Mouse (Mus musculus) heart, postnatal 14 days (tissue): ENCODE data around the gene Pak3. TPM values are rescaled to one million over a fixed set of nuclear protein-coding genes. Genes with fewer than 3 reads are reported as not detected.
"Not testable (repeated sequence)": the region's sequence is repeated elsewhere in the genome, so short reads cannot be mapped to it uniquely, and the experiment has no call there.

ENCODE experiments used
- DNase-seq, 2 experiments: peaks; one replicate each; pipeline ENCODE4 v3.0.0; 2021 to 2022
- intact Hi-C: fragments of 180-260 bp; cut with DNase I; formaldehyde crosslinking; loops from one replicate; pipeline ENCODE4 v1.15.1; 2025
- long read RNA-seq, 2 experiments: library from polyadenylated mRNA; stranded (forward); transcript quantifications; one replicate each; pipeline ENCODE4 v2.0.0; 2021
- total RNA-seq, 2 experiments: library from RNA; stranded (reverse); gene quantifications; 2 replicates each; pipeline ENCODE4 v1.2.3; 2021

The Pak3 gene
- total RNA-seq = 1 to 10 TPM in 1 of 2 experiments, under 1 TPM in 1; 0.98 to 1.8 TPM
- long read RNA-seq, experiment 1 = 0 reads
- long read RNA-seq, experiment 2, partial matches to known transcripts = 0 of 2 reads
- long read RNA-seq, experiment 2, other reads (novel, unspliced or antisense) = 2 of 2 reads

DNA sequence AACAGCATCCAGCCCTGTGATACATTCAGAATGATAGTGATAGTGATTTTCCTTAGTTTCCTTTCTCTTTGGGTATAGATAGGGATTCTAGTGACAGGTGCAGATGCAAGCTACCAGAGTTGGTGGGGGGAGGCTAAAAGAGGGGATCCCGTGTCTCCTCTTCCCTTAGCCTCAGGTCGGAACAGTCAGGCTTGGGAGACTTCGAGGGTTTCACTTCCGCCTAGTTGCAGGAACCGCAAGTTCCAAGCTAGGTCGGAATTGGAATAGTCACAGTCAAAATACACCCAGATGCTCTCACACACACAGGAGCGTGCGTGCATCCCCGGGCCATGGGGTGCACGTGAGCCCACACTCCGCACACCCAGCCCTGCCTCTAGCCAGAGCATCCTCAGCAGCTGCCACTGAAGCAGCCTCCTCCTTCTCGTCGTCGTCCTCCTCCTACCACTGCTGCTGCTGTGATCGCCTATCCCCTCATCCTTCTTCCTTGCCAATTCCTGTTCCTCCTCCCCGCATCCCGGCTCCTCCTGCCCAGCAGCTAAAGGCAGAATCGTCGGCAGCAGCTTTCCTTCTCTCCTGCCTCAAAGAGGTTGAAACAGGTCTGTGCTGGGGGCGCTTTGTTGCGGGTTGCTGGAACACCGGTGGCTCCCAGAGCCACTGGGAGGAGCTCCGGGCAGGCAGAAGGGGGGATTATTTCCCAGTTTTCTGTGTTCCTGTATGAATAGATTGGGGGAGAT is at the start of gene Pak3:
Gene Pak3 (plus strand): TSS at position 424 of the 734 bp plus-strand sequence.
- DNase-seq = peak in 1 of 2 experiments; percentile 2
- intact Hi-C loops = no loop called here

DNA sequence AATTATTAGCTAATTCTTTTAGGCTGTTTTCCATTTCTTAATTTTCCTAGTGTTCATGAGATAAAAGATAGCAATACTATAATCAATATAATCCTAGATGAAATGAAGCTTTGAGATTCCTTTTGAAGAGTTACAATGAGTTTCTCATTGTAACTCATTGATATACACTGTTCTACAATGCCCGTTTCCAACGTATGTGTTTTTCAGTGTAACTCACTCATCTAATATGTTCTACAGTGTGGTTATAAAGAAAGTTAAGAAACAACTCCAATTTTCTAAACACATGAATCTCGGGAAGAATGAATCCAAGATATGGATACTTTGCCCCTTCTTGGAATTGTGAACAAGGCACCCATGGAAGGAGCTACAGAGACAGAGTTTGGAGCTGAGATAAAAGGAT is 35.5 kb upstream of the Pak3 start:
- peak; percentile 99 to 100 for DNase-seq
- intact Hi-C loops = no loop called here

DNA sequence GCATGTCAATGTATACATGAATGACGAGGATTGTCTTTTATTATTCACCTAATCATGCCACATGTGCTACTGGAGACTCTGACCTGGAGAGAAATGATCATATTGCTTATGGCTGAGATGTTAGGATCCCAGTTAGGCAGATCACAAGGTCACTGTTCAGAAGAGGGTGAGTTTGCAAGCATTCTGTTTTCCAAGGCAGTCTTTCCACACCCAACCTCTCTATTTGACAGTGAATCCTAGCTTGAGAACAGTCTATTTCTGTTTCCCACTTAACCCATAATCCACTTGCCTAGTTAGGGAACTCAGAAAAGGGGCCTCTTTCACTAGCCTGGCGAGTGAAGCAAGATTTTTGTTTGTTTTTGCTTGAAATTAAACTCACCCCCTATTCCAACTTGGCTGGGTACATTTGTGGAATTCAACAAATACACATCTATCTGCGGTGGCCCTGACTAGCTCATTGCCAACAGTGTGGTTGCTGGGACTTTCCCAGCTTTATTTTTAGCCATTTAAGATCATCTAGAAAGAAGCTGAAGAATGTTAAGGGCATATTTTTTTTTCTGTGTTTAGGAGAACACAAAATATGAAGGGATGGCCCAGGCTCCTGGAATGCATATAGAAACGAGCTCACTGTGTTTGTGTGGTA is 17.2 kb upstream of the Pak3 start:
- intact Hi-C loops = no loop called here
- peak in 1 of 2 experiments; percentile 1 for DNase-seq

DNA sequence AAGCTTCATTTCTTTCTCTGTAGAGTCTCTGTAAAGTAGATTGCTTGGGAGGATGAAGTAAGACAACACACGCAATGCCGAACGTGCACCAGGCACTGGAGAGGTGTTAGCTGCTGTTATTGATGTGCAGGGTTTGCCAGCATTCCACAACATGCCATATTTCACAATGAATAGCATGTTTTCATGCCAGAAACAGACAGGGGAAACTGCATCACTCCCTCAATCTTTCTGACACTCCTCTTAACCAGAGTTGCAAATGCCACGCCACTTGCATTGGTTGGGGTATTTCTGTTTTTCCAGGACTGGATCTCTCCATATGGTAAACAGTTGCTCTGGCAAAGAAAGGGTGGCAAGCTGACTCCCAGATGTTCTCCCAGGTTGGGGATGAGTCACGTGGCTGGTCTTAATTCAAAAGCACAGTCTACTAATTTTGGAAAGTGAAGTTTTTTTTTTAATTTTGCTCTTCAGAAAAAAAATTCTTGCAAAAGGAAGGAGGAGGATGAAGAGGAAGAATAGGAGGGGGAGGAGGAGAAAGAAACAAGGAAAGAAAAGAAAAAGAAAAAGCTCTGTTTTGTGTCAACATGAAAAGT is 16.5 kb upstream of the Pak3 start:
- intact Hi-C loops = no loop called here
- peak in 1 of 2 experiments; percentile 0 for DNase-seq

DNA sequence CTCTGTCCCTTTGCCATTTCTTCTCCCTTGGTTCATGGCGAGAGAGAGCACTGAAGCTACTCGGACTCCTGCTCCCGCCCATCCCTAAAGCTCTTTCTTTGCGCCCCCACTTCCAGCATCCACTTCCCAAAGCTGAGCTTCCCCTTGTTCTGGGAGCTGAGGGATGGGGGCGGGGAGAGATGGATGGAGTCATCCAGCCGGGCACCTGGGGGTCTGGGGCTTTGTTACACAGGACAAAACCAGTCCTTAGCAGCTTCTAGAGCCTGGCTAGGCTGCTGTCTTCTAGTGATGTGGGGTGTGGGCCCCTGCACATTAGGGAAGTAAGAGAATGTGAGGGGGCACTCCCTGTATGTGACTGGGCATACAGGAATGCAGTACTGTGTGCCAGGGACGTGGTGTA is 526 bp downstream of the Pak3 start:
- intact Hi-C loops = no loop called here
- DNase-seq = no peak

DNA sequence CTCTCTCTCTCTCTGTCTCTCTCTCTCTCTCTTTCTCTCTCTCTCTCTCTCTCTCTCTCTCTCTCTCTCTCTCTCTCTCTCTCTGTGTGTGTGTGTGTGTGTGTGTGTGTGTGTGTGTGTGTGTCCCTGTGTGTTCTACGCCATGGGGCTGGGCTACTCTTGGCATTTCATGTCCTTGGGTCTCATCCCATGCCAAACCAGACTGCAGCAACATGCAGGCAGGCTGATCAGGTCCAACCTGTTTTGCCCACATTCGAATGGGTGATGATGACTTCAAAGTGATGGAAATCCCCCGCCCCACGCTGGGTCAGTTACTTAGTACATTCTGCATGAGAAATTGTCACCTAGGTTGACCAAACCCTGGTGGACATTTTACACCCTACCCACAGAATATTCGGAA is 1.1 kb downstream of the Pak3 start:
- intact Hi-C loops, DNase-seq: not testable (repeated sequence)

DNA sequence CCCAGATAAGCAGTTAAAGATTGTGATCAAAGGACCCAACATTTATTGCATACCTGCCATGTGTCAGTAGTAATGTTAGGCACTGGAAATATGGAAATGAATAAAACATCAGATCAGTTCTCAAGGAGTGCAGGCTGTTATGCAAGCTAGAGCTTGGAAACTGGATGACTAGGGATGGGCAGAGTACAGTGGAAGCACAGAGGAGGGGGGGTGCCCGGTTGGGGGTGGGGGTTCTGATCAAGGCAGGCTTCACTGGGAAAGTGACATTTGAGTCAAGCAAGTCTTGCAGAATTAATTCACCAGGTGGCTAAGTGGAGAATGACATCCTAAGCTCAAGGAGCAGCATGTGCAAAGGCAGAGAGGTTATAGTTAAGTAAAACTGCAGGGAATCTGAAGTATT is 1.8 kb downstream of the Pak3 start:
- intact Hi-C loops = no loop called here
- no peak for DNase-seq

DNA sequence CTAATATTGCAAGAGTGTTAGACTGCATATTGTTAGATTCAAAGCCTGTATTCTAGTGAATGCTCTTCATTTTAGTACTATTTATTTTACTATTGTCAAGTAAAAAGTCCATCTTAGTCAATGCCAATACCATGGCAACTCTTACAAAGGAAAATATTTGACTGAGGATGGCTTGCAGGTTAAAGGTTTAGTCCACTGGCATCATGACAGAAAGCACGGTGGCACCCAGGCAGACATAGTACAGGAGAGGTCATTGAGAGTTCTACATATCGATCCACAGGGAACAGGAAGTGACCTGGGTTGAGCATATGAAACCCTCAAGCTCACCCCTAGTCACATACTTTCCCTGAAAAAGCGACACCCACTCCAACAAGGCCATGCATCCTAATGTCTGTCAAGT is 13.9 kb downstream of the Pak3 start:
- DNase-seq = no peak
- intact Hi-C loops = no loop called here

DNA sequence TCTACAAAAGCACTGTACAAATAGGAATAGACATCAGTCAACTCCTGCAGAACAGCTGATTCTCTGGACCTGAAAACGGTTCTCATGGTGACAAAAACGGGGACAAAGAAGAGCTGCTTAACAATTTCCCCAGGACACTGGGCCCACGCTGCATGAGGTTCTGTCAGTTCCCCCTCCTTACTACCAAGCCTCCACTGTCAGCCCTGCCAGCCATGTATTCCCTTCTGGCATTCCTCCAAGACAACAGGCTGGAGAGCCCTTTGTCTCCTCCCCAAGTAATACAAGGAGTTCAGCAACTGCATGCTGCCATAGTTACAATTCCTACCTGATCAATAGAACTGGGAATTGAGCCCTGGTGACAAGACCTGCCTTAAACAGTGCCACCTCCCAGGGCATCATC is 15.2 kb downstream of the Pak3 start:
- no peak for DNase-seq
- intact Hi-C loops = no loop called here

DNA sequence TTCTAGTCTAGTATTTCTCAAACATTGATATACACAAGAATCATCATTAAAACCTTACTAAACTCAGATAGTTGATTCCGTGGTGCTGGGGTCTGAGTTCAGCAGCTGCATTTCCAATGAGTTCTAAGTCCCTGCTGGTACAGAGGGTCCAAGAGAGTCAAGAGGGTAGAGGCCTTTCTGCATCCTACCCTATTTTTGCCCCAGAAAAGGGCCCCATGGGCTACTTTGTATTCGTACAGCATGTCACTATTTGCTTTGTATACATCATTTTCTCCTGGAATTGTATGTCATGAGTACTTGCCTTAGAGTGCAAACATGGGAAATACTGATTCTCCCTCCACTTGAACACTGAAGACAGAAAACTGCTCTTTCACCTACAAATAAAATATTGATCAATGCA is 24.4 kb downstream of the Pak3 start:
- intact Hi-C loops = no loop called here
- no peak for DNase-seq

DNA sequence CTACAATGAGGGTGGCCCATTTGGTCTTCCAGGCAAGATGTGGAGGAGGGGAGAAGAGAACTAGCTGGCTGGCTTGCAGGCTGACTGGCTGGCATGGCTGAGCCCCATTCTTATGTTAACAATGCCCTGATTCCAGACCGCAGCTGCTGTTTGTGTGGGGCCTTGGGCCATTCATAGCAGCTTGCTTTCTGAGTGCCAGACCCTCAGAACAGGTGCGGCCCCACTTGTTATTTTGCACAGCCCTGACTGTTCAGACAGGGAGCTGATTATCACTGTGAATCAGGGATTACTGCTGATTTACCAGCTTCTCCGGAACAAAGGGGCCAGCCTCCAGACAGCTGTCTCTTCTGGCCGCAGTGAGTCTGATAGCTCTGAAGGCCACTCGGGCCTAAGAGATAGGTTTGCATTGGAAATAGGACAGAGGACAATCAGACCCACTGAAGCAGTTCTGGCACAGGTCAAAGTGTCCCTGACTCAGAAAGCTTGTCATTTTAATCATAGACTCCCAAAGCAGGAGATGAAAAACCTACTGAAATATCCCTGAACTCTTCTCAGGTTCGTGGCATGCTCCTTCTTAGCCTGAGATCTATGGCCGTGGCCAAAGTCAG is 24.9 kb downstream of the Pak3 start:
- intact Hi-C loops = no loop called here
- no peak for DNase-seq

DNA sequence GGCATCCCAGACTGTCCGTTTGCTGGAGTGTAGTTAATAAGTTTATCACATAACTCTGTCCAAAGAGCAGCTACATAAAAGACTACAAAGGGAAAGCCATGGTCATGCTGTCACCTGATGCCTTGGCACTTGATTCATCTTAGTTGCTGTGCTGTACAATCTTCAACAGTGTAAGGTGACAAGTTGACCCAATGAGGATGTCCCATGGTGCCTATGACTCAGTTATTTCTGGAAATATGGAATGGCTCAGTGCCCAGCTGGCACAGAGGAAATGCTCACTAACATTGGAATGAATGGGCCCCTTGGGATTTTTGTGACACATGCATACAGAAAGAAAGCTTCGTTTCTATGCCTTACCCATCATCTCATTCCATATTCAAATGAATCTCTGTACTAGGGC is 55.3 kb downstream of the Pak3 start:
- intact Hi-C loops = no loop called here
- no peak for DNase-seq

DNA sequence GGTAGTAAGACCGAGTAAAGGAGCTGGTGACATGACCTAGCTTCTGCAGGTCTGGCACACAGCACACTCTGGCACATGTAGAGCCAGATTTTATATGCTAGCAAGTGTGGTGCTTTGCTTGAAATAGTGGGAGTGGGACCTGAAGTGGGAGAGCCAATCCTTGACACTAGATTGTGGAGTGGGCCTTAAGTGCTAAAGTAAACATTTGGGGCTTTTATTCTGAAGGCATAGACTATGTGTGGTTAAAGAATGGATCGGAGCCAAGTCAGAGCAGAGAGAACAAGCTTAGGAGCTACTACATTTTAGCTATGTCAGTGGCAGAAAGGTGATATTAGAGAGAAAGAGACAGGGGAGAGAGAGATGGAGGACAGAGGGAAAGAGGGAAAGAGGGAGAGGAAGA is 61.5 kb downstream of the Pak3 start:
- intact Hi-C loops = no loop called here
- no peak for DNase-seq

DNA sequence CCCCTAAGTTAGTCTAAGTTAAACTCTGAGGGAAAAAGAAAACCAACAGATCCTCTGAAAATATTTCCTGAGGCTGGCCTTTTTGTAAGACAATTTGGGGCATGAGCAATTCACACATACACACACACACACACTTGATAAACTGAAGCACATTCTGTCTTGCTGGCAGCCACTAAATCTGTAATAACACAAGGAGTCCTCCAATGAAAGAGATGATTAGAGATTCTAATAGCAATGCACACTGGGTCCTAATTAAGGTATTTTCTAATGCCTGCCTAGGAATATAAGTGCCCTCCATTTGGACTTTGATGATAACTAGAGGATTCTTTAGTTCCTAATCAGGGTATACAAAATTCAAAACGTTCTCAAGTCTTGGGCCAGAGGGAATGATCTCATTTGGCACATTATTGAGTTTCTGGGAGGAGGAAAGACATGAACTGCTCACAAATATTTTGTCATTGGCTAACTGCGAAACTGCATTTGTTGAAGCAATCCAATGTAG is 62.1 kb downstream of the Pak3 start:
- intact Hi-C loops = no loop called here
- DNase-seq = no peak

DNA sequence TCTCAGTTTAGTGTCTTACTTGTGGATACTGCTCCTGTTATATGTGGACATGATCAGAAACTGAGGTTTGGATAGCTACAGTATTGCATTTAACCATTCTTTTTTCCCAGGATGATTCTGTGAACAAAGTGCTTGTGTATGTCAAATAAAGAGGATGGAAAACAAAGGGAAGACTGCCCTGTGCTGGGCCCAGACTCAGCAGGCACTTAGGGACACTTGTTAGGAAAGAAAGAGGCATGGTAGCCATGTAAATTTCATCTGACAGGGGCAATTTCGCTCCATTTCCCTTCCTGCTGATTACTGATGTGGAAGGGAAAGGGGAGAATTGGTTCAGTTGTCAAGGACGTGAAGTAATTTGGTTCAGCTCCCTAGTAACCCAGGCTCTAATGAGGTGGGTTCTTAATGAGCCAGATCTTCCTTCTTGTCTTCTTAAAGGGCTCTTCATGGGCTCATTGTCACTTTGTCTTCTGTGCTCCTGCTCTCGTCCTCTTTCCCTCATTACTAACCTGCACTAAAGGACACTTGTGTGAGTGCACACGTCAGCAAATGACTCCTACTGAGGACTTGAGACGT is 88.6 kb downstream of the Pak3 start:
- intact Hi-C loops = no loop called here
- no peak for DNase-seq

DNA sequence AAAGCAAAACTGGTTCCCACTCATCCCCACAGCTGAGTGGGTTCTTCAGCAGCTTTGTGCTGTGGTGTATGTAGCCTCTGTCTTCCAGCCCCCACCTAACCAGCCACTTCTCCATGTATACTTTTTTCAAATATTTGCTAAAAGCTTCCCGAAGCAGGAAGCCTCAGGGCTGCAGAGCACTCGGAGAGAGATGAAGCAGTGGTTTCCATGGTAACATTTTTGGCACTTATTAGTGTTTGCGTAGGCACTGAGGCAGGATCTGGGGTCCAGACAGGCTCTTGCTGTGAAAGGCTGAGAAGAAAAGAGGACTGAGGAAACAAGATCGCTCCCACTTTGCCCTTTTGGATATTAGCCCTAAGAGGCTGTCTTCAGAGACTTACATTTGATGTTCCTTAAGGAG is 100.3 kb downstream of the Pak3 start:
- no peak for DNase-seq
- intact Hi-C loops = no loop called here

DNA sequence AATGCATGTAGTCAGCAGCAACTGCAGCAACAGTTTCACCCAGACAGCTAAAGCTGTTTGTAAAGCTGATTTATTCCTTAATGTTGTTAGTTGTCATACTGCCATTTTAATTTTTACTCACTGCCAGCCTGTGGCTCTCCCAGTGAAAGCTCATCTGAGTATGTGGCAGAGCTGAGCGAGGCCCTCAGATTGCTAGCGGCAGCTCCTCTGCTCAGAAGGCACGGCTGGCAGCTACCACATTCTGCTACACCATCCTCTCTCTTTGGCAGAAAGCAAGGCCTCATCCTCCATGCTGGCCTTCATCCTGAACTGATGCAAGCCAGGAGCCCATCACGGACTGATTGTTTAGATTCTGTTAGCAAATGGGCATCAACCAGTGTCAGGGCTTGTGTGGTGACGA is 109.4 kb downstream of the Pak3 start:
- intact Hi-C loops = no loop called here
- DNase-seq = no peak

DNA sequence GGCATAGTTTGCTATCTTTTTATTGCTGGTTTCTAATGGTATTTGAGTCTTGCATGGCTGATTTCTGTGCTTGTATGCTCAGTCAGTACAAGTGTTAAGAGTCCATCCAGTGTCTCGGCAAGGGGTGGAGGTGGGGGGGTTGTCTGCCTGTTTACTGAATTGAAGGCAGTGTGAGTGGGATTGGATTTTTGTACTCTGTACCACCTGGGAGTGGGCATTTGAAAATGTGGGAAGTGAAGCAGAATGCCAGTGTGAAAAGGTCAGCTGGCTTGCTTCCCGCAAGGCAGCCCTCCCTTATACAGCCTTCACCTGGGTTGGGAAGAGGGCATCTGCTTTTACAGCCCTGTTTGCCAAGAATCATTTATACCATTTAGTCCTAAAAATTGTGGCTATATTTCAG is 125.5 kb downstream of the Pak3 start:
- DNase-seq = no peak
- intact Hi-C loops = no loop called here

DNA sequence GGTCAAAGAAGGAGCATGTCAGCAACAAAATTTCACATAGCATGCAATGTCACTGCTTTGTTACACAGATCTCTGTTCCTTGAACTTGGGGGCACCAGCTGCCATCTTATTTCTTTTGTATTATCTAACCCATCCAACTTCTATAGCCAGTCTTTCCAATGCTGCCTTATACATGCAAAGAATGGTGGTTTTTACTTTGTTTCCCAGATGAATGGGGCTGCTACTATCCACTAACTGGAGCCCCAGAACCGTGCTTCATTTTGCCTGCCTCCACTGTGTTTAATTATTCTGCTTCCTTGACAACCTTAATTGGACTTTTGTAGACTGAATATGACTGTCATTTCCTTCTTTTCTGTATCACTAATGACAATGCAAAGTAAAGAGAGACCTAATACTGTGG is 126.4 kb downstream of the Pak3 start:
- DNase-seq = no peak
- intact Hi-C loops = no loop called here

DNA sequence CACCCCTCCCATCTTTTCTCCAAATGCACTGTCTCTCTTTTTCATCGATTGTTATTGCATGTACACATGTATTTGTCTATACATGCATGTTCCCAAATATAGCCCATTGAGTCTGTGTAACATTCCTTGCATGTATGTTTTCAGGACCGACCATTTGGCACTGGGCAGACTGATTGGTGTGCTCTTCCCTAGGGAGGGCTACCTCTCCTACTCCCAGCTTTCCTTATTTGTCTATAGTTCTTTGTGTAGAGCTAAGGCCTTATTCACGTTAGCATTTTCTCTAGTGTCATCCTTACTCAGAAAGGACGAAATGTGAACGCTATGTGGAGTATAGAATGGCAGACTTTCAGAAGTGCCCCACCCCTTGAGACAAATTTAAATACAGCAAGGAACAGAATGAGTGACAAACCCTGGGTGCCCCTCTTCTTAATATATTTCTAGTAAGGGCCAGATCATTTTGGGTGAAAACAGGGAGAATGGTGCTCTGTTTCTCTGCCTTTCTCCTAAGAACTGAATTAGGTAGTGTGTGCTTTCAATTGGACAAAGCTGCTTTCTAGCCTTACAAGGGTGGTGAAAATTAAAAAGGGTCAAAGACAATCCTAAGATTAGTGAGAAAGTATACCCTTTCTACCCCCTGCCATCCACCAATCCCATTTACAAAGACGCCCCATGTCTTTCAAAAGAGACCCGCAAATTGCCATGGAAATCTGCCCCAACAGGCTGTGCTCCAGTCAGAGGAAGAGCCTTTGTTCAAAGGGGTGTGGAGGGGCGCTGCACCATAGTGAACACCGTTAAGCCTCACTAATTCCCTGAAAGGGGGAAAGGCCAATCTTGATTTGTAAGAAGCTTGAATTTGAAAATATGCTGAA is 136.2 kb downstream of the Pak3 start:
- intact Hi-C loops = no loop called here
- DNase-seq = no peak
